17 mouse cellular contexts compared by ENCODE assay signal in the genomic region with DNA sequence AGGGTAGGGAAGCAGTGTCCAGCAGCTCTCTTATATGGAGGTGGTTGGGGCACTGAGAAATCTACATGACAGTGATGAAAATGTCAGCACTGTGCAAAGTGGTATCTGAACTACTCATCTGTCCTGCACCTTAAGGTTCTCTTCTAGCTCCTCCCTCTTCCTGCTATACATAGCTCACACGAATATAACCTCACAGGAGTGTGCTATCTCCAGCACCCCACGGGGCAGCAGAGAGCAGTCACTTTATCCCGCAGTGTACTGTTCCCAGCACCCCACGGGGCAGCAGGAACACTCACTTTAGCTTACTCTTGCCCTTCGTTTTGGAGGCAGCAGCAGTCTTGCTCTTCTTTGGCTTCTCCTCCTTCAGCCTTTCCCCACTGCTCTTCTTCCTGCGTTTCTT. TPM values are rescaled to one million over a fixed set of nuclear protein-coding genes. Genes with fewer than 3 reads are reported as not detected.
DNase-seq lines count a peak whose midpoint lies in the region; ATAC-seq and TF ChIP-seq lines count a peak whose summit lies in the region.
"Had no signal": no experiment of that assay in that cellular context is flagged by ENCODE, and none has a peak within 500 bp of the region (broad histone marks: within the 10 kb centered on the region; RNA-seq: fewer than 3 reads in every experiment).

No protein-coding gene starts in this region.

- no peak for DNase-seq in liver, embryonic 11.5 days (ENCODE audit: low spot score)
- DNase-seq in MEL (ENCODE audit: low read depth, low spot score): peak; percentile 21
- DNase-seq in right cerebral cortex, postnatal 14 days: no peak
- DNase-seq: adrenal gland, postnatal 14 days; cerebellum, adult 8-10 months; cerebellum, postnatal 14 days; gastrocnemius, postnatal 14 days had no signal

- TF ChIP-seq CTCF in MEL (IDR thresholded peaks at IDR 0.05 in 2 of 3, conservative IDR thresholded peaks at IDR 0.05 in 1 of 3; ENCODE audit: control insufficient read depth in 1 of 3, insufficient read depth in 1 of 3, low read depth in 2 of 3, low read length in 3 of 3, poor library complexity in 1 of 3, severe bottlenecking in 1 of 3): no peak

- 0 out of 2 replicates have a peak, but pooled peaks have one; percentile 44 for ATAC-seq in liver, embryonic 12.5 days
- ATAC-seq in liver, embryonic 11.5 days (replicated peaks; ENCODE audit: low FRiP score): no peak; the same call in 1 of the 2 replicates
- ATAC-seq in granulocyte monocyte progenitor cell, adult 5-6 weeks (replicated peaks; ENCODE audit: poor library complexity, severe bottlenecking): 0 out of 2 replicates have a peak, but pooled peaks have one; percentile 37
- no peak for ATAC-seq in monocyte, adult 5-6 weeks (replicated peaks; ENCODE audit: insufficient number of reproducible peaks, low FRiP score, low TSS enrichment, poor library complexity, severe bottlenecking)
- ATAC-seq: activated CD4-positive, CD25-positive, alpha-beta regulatory T cell, adult 4 months; forebrain, embryonic 16.5 days; intestine, embryonic 15.5 days had no signal

- no peak overlapping the region for H3K9ac ChIP-seq in liver, embryonic 12.5 days
- no peak overlapping the region for H3K9ac ChIP-seq in liver, embryonic 11.5 days (ENCODE audit: low read depth, low read length)
- no peak overlapping the region for H3K9ac ChIP-seq in MEL (ENCODE audit: control insufficient read depth, low read depth, low read length, poor library complexity, severe bottlenecking)
- H3K9ac ChIP-seq: embryonic facial prominence, embryonic 12.5 days; heart, embryonic 12.5 days; hindbrain, embryonic 14.5 days; intestine, embryonic 15.5 days had no signal

- H3K4me2 ChIP-seq in liver, embryonic 12.5 days: no peak overlapping the region
- no peak overlapping the region for H3K4me2 ChIP-seq in liver, embryonic 11.5 days
- H3K4me2 ChIP-seq: embryonic facial prominence, embryonic 12.5 days; heart, embryonic 12.5 days; hindbrain, embryonic 14.5 days; intestine, embryonic 15.5 days had no signal

- H3K4me1 ChIP-seq in liver, embryonic 12.5 days: peaks cover 9% of the 10 kb centered on the region
- no peaks in the 10 kb centered on the region for H3K4me1 ChIP-seq in liver, embryonic 11.5 days (replicated peaks; ENCODE audit: control insufficient read depth, insufficient read depth, low read length)
- H3K4me1 ChIP-seq in MEL (ENCODE audit: control insufficient read depth in 1 of 2, insufficient read depth in 2 of 2, low read length in 2 of 2): peaks cover 6 to 13% of the 10 kb centered on the region in 2 experiments
- H3K4me1 ChIP-seq: embryonic facial prominence, embryonic 12.5 days; heart, embryonic 12.5 days; hindbrain, embryonic 10.5 days; intestine, embryonic 15.5 days had no signal

- no peaks in the 10 kb centered on the region for H3K27me3 ChIP-seq in liver, embryonic 12.5 days (replicated peaks)
- no peaks in the 10 kb centered on the region for H3K27me3 ChIP-seq in liver, embryonic 11.5 days (replicated peaks; ENCODE audit: control insufficient read depth, insufficient read depth, low read length)
- no peaks in the 10 kb centered on the region for H3K27me3 ChIP-seq in MEL (ENCODE audit: control insufficient read depth in 1 of 2, insufficient read depth in 2 of 2, low read length in 2 of 2)
- H3K27me3 ChIP-seq: embryonic facial prominence, embryonic 12.5 days; heart, embryonic 12.5 days; intestine, embryonic 15.5 days had no signal

- no peak overlapping the region for H3K4me3 ChIP-seq in liver, embryonic 12.5 days
- H3K4me3 ChIP-seq in liver, embryonic 11.5 days (ENCODE audit: low read depth, low read length): no peak overlapping the region
- H3K4me3 ChIP-seq in MEL (ENCODE audit: control insufficient read depth in 1 of 2, insufficient read depth in 1 of 2, low read depth in 2 of 2, low read length in 2 of 2): no peak overlapping the region
- H3K4me3 ChIP-seq: embryonic facial prominence, embryonic 12.5 days; heart, embryonic 12.5 days; hindbrain, embryonic 10.5 days; intestine, embryonic 15.5 days had no signal

- peaks cover 100% of the 10 kb centered on the region for H3K36me3 ChIP-seq in liver, embryonic 12.5 days
- peaks cover 54% of the 10 kb centered on the region for H3K36me3 ChIP-seq in liver, embryonic 11.5 days (ENCODE audit: control insufficient read depth, insufficient read depth, low read length)
- peaks cover 14 to 22% of the 10 kb centered on the region in 2 experiments for H3K36me3 ChIP-seq in MEL (ENCODE audit: control insufficient read depth in 1 of 2, insufficient read depth in 2 of 2, low read length in 2 of 2)

- TF ChIP-seq RAD21 in MEL (IDR thresholded peaks at IDR 0.05; ENCODE audit: low read depth, low read length): no peak

- H3K79me2 ChIP-seq in MEL (ENCODE audit: control insufficient read depth, insufficient read depth, low read length, poor library complexity): peaks cover under 1% of the 10 kb centered on the region; the same call in 1 of the 2 replicates

- TF ChIP-seq POLR2A in MEL (IDR thresholded peaks at IDR 0.05; ENCODE audit: control insufficient read depth in 1 of 2, insufficient read depth in 1 of 2, low read depth in 1 of 2, low read length in 2 of 2, poor library complexity in 1 of 2): no peak

- WGBS in liver, embryonic 12.5 days (ENCODE audit: insufficient replicate concordance): 74% methylated on average over 6 of the region's 6 CpGs
- WGBS in liver, embryonic 11.5 days: 73% methylated on average over 6 of the region's 6 CpGs

- no peaks in the 10 kb centered on the region for H3K9me3 ChIP-seq in liver, embryonic 12.5 days (replicated peaks)
- H3K9me3 ChIP-seq in liver, embryonic 11.5 days (ENCODE audit: control insufficient read depth, low read length): no peaks in the 10 kb centered on the region
- no peaks in the 10 kb centered on the region for H3K9me3 ChIP-seq in MEL (replicated peaks; ENCODE audit: insufficient read depth, low read length)
- H3K9me3 ChIP-seq: embryonic facial prominence, embryonic 12.5 days; heart, embryonic 12.5 days; hindbrain, embryonic 10.5 days; intestine, embryonic 15.5 days had no signal

- TF ChIP-seq EP300 in MEL (IDR thresholded peaks at IDR 0.05; ENCODE audit: low read depth in 1 of 2, low read length in 2 of 2): no peak

- no peak overlapping the region for H3K27ac ChIP-seq in liver, embryonic 12.5 days
- no peak overlapping the region for H3K27ac ChIP-seq in liver, embryonic 11.5 days (ENCODE audit: low read depth, low read length)
- no peak overlapping the region for H3K27ac ChIP-seq in MEL (ENCODE audit: control insufficient read depth, low read depth, low read length)
- H3K27ac ChIP-seq: embryonic facial prominence, embryonic 12.5 days; hindbrain, embryonic 10.5 days; hindbrain, embryonic 14.5 days; intestine, embryonic 15.5 days had no signal

TF ChIP-seq in MEL, 35 proteins besides CTCF, POLR2A, EP300 and RAD21:
- TF ChIP-seq KAT2A (conservative IDR thresholded peaks at IDR 0.05; ENCODE audit: low read depth, low read length) (no peak), POLR2AphosphoS5 (IDR thresholded peaks at IDR 0.05; ENCODE audit: borderline replicate concordance, low read depth, low read length) (no peak), SMC3 (IDR thresholded peaks at IDR 0.05; ENCODE audit: low read depth, low read length) (no peak)

RNA-seq across cellular contexts. Expression of a gene that starts 25.3 kb away (rescaled TPM):
- 20.8 and 20.9 TPM in 2 replicates for polyA plus RNA-seq in liver, embryonic 12.5 days (2016; fragmentation: Nextera tagmentation; extraction: Ambion mirVana)
- polyA plus RNA-seq in liver, embryonic 11.5 days (2014; fragmentation: Nextera tagmentation; extraction: Ambion mirVana): 34.5 and 38.0 TPM in 2 replicates
- total RNA-seq in MEL (2012; rRNA removed): 46.5 and 47.5 TPM in 2 replicates
- 10 to 100 TPM; 73.5 to 85.6 TPM for polyA plus RNA-seq in MEL (2012; ENCODE audit: insufficient read depth in 1 of 2, insufficient read length in 2 of 2, low read depth in 1 of 2, low replicate concordance in 2 of 2, missing spikeins in 1 of 2)
- total RNA-seq in granulocyte monocyte progenitor cell, adult 5-6 weeks (2014; fragmentation: Nextera tagmentation): 71.1 and 96.4 TPM in 2 replicates
- 60.1 and 63.5 TPM in 2 replicates for total RNA-seq in granulocyte monocyte progenitor cell, adult 5-6 weeks (2017)
- 105 to 153 TPM (median 127 TPM) in 3 replicates for total RNA-seq in monocyte, adult 5-6 weeks (2017)

RNA-seq across cellular contexts. Expression of a gene that starts 35.0 kb away (rescaled TPM):
- polyA plus RNA-seq in liver, embryonic 12.5 days (2016; fragmentation: Nextera tagmentation; extraction: Ambion mirVana): 53.7 TPM in 2 replicates
- 52.1 and 58.6 TPM in 2 replicates for polyA plus RNA-seq in liver, embryonic 11.5 days (2014; fragmentation: Nextera tagmentation; extraction: Ambion mirVana)
- total RNA-seq in MEL (2012; rRNA removed): 87.1 and 97.3 TPM in 2 replicates
- 100 to 1,000 TPM; 114 to 145 TPM for polyA plus RNA-seq in MEL (2012; ENCODE audit: insufficient read depth in 1 of 2, insufficient read length in 2 of 2, low read depth in 1 of 2, low replicate concordance in 2 of 2, missing spikeins in 1 of 2)
- 91.5 and 98.8 TPM in 2 replicates for total RNA-seq in granulocyte monocyte progenitor cell, adult 5-6 weeks (2014; fragmentation: Nextera tagmentation)
- total RNA-seq in granulocyte monocyte progenitor cell, adult 5-6 weeks (2017): 229 and 242 TPM in 2 replicates
- 96.8 to 144 TPM (median 108 TPM) in 3 replicates for total RNA-seq in monocyte, adult 5-6 weeks (2017)

RNA-seq across cellular contexts. Expression of a gene that starts 46.7 kb away (rescaled TPM):
- polyA plus RNA-seq in liver, embryonic 12.5 days (2016; fragmentation: Nextera tagmentation; extraction: Ambion mirVana): 26.5 and 26.7 TPM in 2 replicates
- 35.7 and 44.6 TPM in 2 replicates for polyA plus RNA-seq in liver, embryonic 11.5 days (2014; fragmentation: Nextera tagmentation; extraction: Ambion mirVana)
- 35.1 and 39.0 TPM in 2 replicates for total RNA-seq in MEL (2012; rRNA removed)
- 10 to 100 TPM in 1 of 2 experiments, not detected in 1; 42.2 TPM for polyA plus RNA-seq in MEL (2012; ENCODE audit: insufficient read depth in 1 of 2, insufficient read length in 2 of 2, low read depth in 1 of 2, low replicate concordance in 2 of 2, missing spikeins in 1 of 2)
- total RNA-seq in granulocyte monocyte progenitor cell, adult 5-6 weeks (2014; fragmentation: Nextera tagmentation): 44.1 and 47.1 TPM in 2 replicates
- 43.1 and 45.9 TPM in 2 replicates for total RNA-seq in granulocyte monocyte progenitor cell, adult 5-6 weeks (2017)
- total RNA-seq in monocyte, adult 5-6 weeks (2017): 56.9 to 65.9 TPM (median 65.4 TPM) in 3 replicates

RNA-seq across cellular contexts. Expression of a gene that starts 47.1 kb away (rescaled TPM):
- 4.6 TPM in 2 replicates for polyA plus RNA-seq in liver, embryonic 12.5 days (2016; fragmentation: Nextera tagmentation; extraction: Ambion mirVana)
- polyA plus RNA-seq in liver, embryonic 11.5 days (2014; fragmentation: Nextera tagmentation; extraction: Ambion mirVana): 9.8 and 10.6 TPM in 2 replicates
- total RNA-seq in MEL (2012; rRNA removed): 2.9 and 3.0 TPM in 2 replicates
- polyA plus RNA-seq in MEL (2012; ENCODE audit: insufficient read depth in 1 of 2, insufficient read length in 2 of 2, low read depth in 1 of 2, low replicate concordance in 2 of 2, missing spikeins in 1 of 2): 1 to 10 TPM in 1 of 2 experiments, not detected in 1; 5.9 TPM
- total RNA-seq in granulocyte monocyte progenitor cell, adult 5-6 weeks (2014; fragmentation: Nextera tagmentation): 10.5 and 21.9 TPM in 2 replicates
- 4.1 and 8.7 TPM in 2 replicates for total RNA-seq in granulocyte monocyte progenitor cell, adult 5-6 weeks (2017)
- total RNA-seq in monocyte, adult 5-6 weeks (2017): 5.4 to 14.8 TPM (median 12.5 TPM) in 3 replicates

Comparison
In these comparisons a context has a peak if more than half of its experiments do, and no peak if none do; other contexts are left out.
1. ATAC-seq: peak in liver, embryonic 12.5 days (single experiment) and granulocyte monocyte progenitor cell, adult 5-6 weeks (single experiment); none in liver, embryonic 11.5 days (single experiment) and monocyte, adult 5-6 weeks (single experiment).